Mouse (Mus musculus): ENCODE measurements around the gene Rab6a. TPM values are rescaled to one million over a fixed set of nuclear protein-coding genes. Genes with fewer than 3 reads are reported as not detected.

The Rab6a gene
- polyA plus RNA-seq, 1 experiment from 2014 or later = 256 TPM

DNA sequence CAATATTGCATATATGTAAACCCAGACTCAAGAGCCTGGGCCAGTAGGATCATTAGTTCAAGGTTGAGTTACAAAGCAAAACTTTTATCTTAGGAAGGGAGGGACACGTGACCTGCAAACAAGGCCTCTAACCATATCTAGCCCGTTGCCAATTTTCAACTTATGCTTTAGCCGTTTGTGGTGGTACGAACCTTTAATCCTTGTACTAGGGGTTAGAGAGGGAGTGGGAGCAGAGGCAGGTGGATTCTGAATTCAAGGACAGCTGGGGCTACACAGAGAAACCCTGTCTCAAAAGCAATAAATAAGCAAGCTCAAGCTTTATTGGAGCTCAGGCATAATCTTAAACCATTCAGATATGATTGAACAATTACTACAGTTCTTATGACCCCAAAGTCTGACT is 35.2 kb downstream of the Rab6a start:
- WGBS = 91% methylated on average over 4 of the region's 4 CpGs

DNA sequence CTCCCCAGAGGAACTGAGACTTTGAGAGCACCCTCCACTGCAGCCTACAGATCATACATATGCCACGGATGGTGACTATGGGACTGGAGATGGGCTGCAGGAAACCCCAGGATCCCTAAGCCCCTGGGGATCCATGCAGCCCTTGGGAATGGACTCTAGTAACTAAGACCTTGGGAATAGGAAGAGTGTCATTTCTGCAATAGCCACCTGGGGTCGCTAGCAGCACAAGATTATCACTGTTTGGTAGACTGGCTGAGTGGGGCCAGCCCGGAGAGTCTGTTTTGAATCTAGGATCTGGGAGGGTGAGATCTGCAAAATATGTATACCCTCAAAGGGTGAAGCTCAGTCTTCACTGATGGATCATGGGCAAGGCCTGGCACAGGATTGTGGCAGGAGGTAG is 37.9 kb downstream of the Rab6a start:
- Histone ChIP-seq H3K4me1 (replicated peaks) (no peaks in the 10 kb centered on the region), H3K4me3 (no peak overlapping the region), H3K27me3 (no peaks in the 10 kb centered on the region), H3K27ac (replicated peaks) (no peak overlapping the region), H3K36me3 (peaks cover 20% of the 10 kb centered on the region), H3K9me3 (no peaks in the 10 kb centered on the region), H3K9ac (no peak overlapping the region), H3K4me2 (no peak overlapping the region)
- WGBS = 33% methylated on average over 3 of the region's 3 CpGs
- no peak for ATAC-seq (ENCODE audit: low read depth)

More for the DNA sequence above, 35.2 kb downstream of the Rab6a start:
- ATAC-seq (ENCODE audit: low read depth) = no peak
- Histone ChIP-seq H3K36me3 (peaks cover 22% of the 10 kb centered on the region), H3K27me3 (no peaks in the 10 kb centered on the region), H3K4me1 (replicated peaks) (no peaks in the 10 kb centered on the region), H3K9ac (no peak overlapping the region), H3K4me3 (no peak overlapping the region), H3K9me3 (no peaks in the 10 kb centered on the region), H3K4me2 (no peak overlapping the region), H3K27ac (replicated peaks) (no peak overlapping the region)

DNA sequence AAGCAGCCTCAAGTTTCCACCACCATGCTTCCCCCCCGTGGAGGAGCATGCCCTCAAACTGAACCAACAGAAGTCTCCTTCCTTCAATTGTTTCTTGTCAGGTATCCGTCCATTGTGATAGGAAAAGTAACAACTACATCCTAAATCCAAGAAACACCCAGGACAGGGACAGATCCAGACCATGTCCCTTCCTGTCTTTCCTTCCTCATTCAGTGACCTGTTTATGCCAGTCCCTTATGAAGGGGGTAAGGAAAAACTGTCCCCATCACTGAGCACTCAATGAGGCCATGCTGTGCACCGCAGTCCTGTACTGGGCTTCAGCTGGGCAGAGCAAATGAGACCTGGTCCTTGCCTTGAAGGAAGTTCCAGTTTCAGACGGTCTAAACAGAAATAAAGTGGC is 41.9 kb downstream of the Rab6a start:
- Histone ChIP-seq H3K36me3 (peaks cover 12% of the 10 kb centered on the region), H3K9me3 (no peaks in the 10 kb centered on the region), H3K4me1 (replicated peaks) (peaks cover 9% of the 10 kb centered on the region), H3K27ac (replicated peaks) (no peak overlapping the region), H3K4me3 (no peak overlapping the region), H3K4me2 (no peak overlapping the region), H3K27me3 (no peaks in the 10 kb centered on the region), H3K9ac (no peak overlapping the region)
- WGBS = 80% methylated on average over 4 of the region's 4 CpGs
- ATAC-seq (ENCODE audit: low read depth) = no peak

DNA sequence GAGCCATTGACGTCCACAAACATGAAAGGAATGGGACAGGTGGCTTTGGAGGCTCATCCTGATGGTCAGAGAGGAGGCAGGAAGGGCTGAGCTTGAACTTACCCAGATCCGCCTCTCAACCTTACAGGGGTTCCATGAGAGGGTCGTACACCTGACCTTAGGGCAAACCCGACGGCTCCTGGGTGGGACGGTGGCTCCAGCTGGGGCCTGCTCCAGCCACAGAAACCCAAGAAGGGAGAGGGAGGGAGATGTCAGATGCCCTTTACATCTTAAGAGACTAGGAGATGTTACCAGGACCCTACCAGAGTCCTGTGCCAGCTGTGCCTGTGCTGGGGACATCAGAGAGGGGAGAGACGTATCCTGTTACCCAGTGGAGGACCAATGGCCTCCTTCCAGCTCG is 42.6 kb downstream of the Rab6a start:
- H3K4me1 ChIP-seq (replicated peaks) = peaks cover 16% of the 10 kb centered on the region
- no peak overlapping the region for H3K27ac ChIP-seq (replicated peaks)
- no peak overlapping the region for H3K4me2 ChIP-seq
- WGBS = 75% methylated on average over 8 of the region's 8 CpGs
- no peak for ATAC-seq (ENCODE audit: low read depth)
- no peak overlapping the region for H3K9ac ChIP-seq
- H3K9me3 ChIP-seq = no peaks in the 10 kb centered on the region
- peaks cover 8% of the 10 kb centered on the region for H3K36me3 ChIP-seq
- H3K27me3 ChIP-seq = no peaks in the 10 kb centered on the region
- H3K4me3 ChIP-seq = no peak overlapping the region

DNA sequence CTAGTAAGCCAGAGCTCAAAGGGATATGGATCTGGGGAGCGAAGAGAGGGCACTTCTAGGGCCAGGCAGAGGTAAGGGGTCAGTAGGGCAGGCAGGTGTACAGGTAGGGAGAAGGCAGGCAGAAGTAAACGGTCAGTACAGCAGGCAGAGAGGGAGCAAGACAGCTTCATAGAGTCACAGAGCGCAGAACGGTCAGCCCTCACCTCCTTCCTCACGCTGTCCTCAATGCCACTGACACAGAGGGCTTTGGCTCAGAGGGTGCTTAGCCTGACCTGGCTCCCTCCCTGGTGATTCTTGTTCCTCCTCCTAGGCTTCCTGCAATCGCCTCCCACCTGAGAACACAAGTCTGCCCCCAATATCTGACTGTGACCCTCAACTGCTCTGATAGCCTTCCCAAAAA is 43.2 kb downstream of the Rab6a start:
- H3K36me3 ChIP-seq = peaks cover 8% of the 10 kb centered on the region
- no peak overlapping the region for H3K4me3 ChIP-seq
- no peak for ATAC-seq (ENCODE audit: low read depth)
- WGBS = 83% methylated on average over 6 of the region's 6 CpGs
- no peak overlapping the region for H3K4me2 ChIP-seq
- no peaks in the 10 kb centered on the region for H3K9me3 ChIP-seq
- no peak overlapping the region for H3K9ac ChIP-seq
- no peaks in the 10 kb centered on the region for H3K27me3 ChIP-seq
- H3K27ac ChIP-seq (replicated peaks) = no peak overlapping the region
- peaks cover 16% of the 10 kb centered on the region for H3K4me1 ChIP-seq (replicated peaks)

DNA sequence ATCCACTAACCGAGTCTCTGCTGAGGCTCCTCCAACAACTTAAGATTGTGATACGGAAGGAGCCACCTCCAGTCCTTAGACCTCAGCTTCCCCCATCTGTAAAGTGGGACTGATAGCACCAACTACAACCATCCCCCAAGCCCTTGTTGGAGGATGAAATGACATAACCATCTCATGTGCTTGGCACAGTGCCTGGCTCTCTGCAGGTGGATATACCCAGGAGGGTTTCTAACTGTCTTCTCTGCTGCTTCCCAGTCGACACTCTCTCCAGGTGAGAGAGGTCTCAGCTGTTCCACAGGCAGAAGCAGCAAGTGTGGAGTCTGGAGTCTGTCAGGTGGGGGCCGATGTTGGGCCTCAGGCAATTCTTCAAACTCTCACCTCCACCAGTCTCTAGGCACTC is 43.8 kb downstream of the Rab6a start:
- WGBS = 75% methylated on average over 4 of the region's 4 CpGs
- H3K4me2 ChIP-seq = no peak overlapping the region

DNA sequence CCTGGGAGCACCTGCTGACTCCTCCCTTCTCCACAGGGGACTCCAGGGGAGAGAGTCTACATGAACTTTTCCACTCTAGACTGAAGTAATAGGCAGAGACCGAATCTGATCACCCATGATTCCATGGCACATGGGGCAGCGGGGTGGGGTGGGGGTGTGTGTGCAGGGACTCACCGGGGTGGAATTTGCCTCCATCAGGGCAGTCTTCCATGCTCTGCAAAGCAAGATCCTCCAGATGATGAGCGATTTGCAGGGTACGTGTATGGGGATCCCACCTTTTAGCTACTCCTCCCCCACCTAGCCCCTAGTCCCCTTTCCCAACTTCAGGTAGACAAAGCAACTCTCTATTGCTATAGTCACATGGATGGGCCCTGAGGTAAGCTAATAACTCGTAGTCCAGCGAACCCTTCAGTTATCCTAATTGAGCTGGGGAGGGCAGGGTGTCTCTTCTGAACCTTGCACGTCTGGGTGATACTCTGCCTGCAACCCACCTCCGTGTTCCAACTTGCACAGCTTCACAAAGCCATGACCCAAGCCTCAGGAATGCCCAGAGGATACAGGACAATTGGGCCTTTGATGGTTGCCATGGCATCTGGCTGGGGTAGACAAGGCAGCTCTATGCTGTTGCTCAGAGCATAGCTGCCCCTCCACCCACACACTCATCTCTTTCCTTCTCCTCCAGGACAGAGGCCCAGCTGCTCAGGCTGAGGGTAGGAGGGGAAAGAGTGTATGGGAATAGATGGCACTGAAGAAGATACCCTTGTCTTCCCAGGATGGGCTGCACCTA is 46.5 kb downstream of the Rab6a start:
- Histone ChIP-seq H3K27ac (replicated peaks) (peak overlapping the region; percentile 77), H3K9me3 (no peaks in the 10 kb centered on the region), H3K36me3 (peaks cover 8% of the 10 kb centered on the region), H3K4me1 (replicated peaks) (peaks cover 33% of the 10 kb centered on the region), H3K9ac (no peak overlapping the region), H3K27me3 (no peaks in the 10 kb centered on the region), H3K4me2 (no peak overlapping the region), H3K4me3 (no peak overlapping the region)
- peak; percentile 87 for ATAC-seq (ENCODE audit: low read depth)
- WGBS = 55% methylated on average over 9 of the region's 9 CpGs

More for the DNA sequence above, 43.8 kb downstream of the Rab6a start:
- Histone ChIP-seq H3K9ac (no peak overlapping the region), H3K27ac (replicated peaks) (no peak overlapping the region), H3K36me3 (peaks cover 8% of the 10 kb centered on the region), H3K27me3 (no peaks in the 10 kb centered on the region), H3K9me3 (no peaks in the 10 kb centered on the region), H3K4me1 (replicated peaks) (peaks cover 16% of the 10 kb centered on the region), H3K4me3 (no peak overlapping the region)
- ATAC-seq (ENCODE audit: low read depth) = no peak

DNA sequence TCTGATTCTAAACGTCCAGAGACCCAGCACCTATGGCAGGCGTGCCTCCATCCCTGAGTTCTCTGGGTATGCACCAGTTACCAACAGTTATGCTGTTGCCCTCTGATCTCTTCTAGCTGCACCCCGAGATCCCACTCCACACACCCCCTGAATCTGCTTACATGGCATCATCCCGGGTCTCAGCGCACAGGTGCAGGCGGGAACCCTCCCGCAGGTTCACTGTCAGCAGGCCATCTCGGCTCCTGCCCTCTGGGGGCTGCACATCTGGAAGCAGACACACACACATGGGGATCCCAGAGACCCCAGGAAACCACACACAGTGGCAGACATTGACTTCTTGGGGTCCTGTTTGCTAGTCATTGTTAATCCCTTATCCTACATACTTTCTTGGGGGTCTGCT is 47.2 kb downstream of the Rab6a start:
- Histone ChIP-seq H3K4me2 (no peak overlapping the region), H3K4me3 (no peak overlapping the region), H3K4me1 (replicated peaks) (peaks cover 33% of the 10 kb centered on the region), H3K36me3 (peaks cover under 1% of the 10 kb centered on the region; the same call in 1 of the 2 replicates), H3K9ac (no peak overlapping the region), H3K27ac (replicated peaks) (peak overlapping the region; percentile 77), H3K9me3 (no peaks in the 10 kb centered on the region), H3K27me3 (no peaks in the 10 kb centered on the region)
- WGBS = 80% methylated on average over 8 of the region's 8 CpGs
- ATAC-seq (ENCODE audit: low read depth) = no peak

DNA sequence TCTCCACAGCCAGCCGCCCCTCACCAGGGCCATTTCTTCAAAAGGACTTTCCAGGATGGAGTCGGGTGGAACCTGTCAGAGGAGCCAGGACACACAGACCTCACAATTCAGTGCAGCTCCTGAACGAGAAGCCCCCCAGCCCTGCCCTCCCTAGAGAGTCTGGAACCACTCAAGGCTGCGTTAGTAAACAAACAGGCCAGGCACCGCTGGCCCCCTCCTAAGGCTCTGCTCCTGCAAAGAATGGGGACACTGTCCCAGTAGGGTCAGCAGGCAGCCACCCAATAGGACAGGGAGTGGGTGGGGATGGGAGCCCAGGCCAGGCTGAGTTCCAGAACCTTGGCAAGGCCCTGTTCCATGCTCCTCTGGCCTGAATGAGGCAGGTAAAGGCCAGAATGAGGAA is 49.5 kb downstream of the Rab6a start:
- Histone ChIP-seq H3K4me2 (no peak overlapping the region), H3K27me3 (no peaks in the 10 kb centered on the region), H3K36me3 (no peaks in the 10 kb centered on the region), H3K27ac (replicated peaks) (no peak overlapping the region), H3K9me3 (no peaks in the 10 kb centered on the region), H3K9ac (no peak overlapping the region), H3K4me3 (no peak overlapping the region), H3K4me1 (replicated peaks) (peaks cover 33% of the 10 kb centered on the region)
- ATAC-seq (ENCODE audit: low read depth) = no peak
- 55% methylated on average over 5 of the region's 5 CpGs for WGBS

DNA sequence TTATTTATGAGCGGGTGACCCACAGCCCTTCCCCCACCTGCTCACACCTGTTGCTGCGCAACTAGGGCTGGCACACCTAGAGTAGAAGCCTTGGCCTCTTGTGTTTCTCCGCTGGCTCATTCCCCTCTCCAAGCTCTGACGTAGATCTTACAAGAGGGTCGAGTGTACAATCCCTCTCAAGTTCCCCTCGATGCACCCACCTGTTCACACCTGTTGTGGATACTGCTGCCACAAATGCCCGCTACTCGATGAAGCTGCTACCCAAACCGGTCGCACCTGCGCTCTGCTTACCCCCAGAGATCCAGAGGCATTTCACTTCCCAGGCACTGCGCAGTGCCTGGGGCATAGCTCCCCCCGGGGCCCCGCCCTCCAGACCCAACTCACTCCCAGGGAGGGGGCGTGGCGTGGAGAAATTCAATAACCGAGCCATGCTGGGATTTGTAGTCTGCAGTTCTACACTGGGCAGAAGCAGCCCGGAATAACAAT is 50.9 kb downstream of the Rab6a start:
- Histone ChIP-seq H3K9ac (no peak overlapping the region), H3K4me1 (replicated peaks) (peaks cover 37% of the 10 kb centered on the region), H3K27ac (replicated peaks) (no peak overlapping the region), H3K36me3 (no peaks in the 10 kb centered on the region), H3K27me3 (no peaks in the 10 kb centered on the region), H3K9me3 (no peaks in the 10 kb centered on the region), H3K4me3 (peak overlapping the region; percentile 17), H3K4me2 (peak overlapping the region; percentile 39)
- WGBS = 34% methylated on average over 18 of the region's 18 CpGs
- ATAC-seq (ENCODE audit: low read depth) = no peak

DNA sequence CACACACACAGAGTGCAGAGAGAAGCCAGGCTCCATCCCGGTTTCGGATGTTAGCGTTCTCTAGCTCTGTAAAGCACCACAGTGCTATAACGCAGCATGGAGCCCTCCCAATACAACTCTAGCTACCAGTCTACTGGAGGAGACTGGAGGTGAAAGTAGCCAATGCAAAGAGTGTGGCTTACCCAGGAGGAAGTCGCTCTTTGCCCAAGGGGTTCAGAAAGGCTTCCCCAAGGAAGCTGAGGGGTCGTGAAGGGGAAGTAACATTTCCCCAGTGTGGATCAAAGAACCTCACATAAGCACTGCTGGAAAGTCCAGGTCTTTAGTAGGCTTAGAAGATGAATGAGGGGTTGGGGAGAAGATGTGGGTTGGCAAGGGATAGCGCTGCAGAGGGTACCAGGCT is 54.1 kb downstream of the Rab6a start:
- no peak overlapping the region for H3K4me2 ChIP-seq
- H3K4me3 ChIP-seq = no peak overlapping the region
- peaks cover 33% of the 10 kb centered on the region for H3K4me1 ChIP-seq (replicated peaks)
- H3K27ac ChIP-seq (replicated peaks) = no peak overlapping the region
- no peaks in the 10 kb centered on the region for H3K36me3 ChIP-seq
- H3K27me3 ChIP-seq = no peaks in the 10 kb centered on the region
- 86% methylated on average over 7 of the region's 7 CpGs for WGBS
- no peak for ATAC-seq (ENCODE audit: low read depth)
- no peak overlapping the region for H3K9ac ChIP-seq
- no peaks in the 10 kb centered on the region for H3K9me3 ChIP-seq

DNA sequence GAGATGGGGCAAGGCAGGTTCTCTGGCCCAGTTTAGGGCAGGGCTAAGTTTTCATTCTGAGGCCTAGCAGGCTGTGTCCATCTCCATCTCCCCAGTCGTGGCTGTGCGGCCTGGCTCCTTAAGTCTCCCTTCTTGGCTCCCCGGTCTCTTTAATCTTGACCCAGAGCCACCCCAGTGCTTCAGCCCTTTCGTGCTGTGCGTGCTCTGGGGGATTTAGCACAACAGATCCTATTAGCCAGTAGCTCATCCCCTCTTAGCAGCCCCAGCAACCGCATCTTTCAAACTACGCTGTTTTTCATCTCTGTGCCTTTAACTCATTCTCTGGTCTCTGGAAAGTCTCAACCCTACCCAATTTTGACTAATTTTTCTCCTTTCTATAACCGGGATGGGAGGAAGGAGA is 55.0 kb downstream of the Rab6a start, which contains the start of gene Plekhb1:
Plekhb1 (minus strand) TSS at position 184 of the 400 bp plus-strand sequence.
- H3K4me2 ChIP-seq = peak within 1 kb of the TSS; percentile 44
- 0 out of 2 replicates have a peak within 1 kb of the TSS, but pooled peaks have one; percentile 8 for H3K4me3 ChIP-seq
- peaks cover 26% of the 10 kb centered on the region for H3K4me1 ChIP-seq (replicated peaks)
- peak within 1 kb of the TSS; percentile 47 for H3K27ac ChIP-seq (replicated peaks)
- ATAC-seq (ENCODE audit: low read depth) = no peak
- no peaks in the 10 kb centered on the region for H3K9me3 ChIP-seq
- H3K27me3 ChIP-seq = no peaks in the 10 kb centered on the region
- no peaks in the 10 kb centered on the region for H3K36me3 ChIP-seq
- H3K9ac ChIP-seq = peak within 1 kb of the TSS; percentile 32; the same call in 1 of the 2 replicates
- 73% methylated on average over 8 of the region's 8 CpGs for whole genome bisulfite sequencing

Data from neural tube, embryonic 13.5 days (tissue).